Mouse (Mus musculus) C2C12 (cell line): ENCODE results near the gene Rbm8a.

Experiments used
- CEBPB ChIP-seq: IDR thresholded peaks from one replicate; pipeline ENCODE4 v1.6.1; 2011; ENCODE audit warnings: low read depth, mild to moderate bottlenecking, control low read depth, moderate library complexity
- CTCF ChIP-seq: IDR thresholded peaks from one replicate; pipeline ENCODE4 v1.5.1; 2011; ENCODE audit not compliant: control insufficient read depth, insufficient read depth, insufficient read length
- MAX ChIP-seq: IDR thresholded peaks from one replicate; pipeline ENCODE4 v1.6.1; 2011; ENCODE audit warnings: mild to moderate bottlenecking, control low read depth
- MYOD1 ChIP-seq: IDR thresholded peaks from one replicate; pipeline ENCODE4 v1.6.1; 2011; ENCODE audit warnings: low read depth; ENCODE audit not compliant: control insufficient read depth, insufficient read length
- MYOG ChIP-seq: IDR thresholded peaks from one replicate; pipeline ENCODE4 v1.6.1; 2011; ENCODE audit not compliant: control insufficient read depth, insufficient read length; ENCODE audit errors: extremely low read depth
- USF1 ChIP-seq: IDR thresholded peaks from one replicate; pipeline ENCODE4 v1.6.1; 2011; ENCODE audit warnings: low read depth, mild to moderate bottlenecking, control low read depth, moderate library complexity

DNA sequence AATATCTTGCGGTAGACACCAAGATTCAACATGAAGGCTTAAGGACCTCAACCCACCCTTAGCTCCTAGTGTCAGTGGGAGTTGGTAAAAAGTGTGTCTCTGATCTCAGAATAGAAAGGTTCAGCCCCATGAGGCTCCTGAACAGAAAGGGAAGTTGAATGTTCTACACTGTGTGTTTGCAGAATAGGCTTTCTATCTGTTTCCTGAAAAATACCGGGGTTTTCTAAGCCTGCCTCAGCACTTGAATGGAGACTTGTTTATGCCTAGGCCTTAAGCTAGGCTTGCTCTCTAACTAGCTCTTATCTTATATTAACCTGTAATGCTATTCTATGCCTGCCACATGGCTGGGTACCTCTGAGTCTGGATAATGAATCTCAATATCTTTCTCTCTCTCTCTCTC, 31.2 kb downstream of the Rbm8a start:
- TF ChIP-seq CTCF (no peak), USF1 (no peak), MAX (no peak), MYOG (no peak), MYOD1 (no peak), CEBPB (no peak)
